Mouse (Mus musculus): ENCODE data around the gene Blzf1.

Gene Blzf1

DNA sequence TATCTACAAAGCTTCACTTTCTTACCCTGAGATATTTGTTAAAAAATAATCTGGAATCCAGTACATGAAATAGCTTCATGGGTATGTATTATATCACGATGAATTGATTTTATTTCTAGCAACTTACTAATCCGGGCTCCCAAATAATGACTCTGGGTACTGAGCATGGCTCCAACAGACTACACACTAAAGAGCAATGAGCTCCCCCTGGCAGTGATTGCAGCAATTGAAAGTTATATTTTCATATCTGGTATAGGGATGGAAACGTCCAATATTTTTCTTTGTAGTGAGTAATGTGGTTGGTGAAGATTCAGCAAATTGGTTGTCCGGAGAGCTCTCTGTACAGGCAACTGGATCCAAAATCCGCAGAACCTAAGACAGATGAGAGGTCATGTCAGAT lies 15.2 kb downstream of the Blzf1 start:
- DNase-seq = no peak

DNA sequence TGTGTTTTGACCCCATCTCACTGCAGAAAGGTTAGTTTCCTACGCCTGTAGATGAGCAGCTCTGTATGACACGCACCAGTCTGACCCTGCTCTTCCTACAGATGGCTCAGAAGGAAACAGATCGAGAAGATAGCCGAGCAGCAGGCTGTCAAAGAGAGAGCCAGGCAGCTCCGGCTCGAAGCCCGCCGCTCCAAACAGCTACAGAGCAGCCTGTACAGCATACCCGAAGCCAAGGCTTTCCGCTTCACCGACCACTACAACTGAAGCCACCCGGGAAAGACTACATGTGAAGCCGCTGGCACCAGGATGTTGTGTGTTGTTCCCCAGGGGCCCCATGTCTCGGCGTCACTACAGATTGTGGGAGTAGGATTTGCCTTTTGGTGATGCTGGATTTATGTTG lies 19.9 kb downstream of the Blzf1 start:
- DNase-seq = no peak

DNA sequence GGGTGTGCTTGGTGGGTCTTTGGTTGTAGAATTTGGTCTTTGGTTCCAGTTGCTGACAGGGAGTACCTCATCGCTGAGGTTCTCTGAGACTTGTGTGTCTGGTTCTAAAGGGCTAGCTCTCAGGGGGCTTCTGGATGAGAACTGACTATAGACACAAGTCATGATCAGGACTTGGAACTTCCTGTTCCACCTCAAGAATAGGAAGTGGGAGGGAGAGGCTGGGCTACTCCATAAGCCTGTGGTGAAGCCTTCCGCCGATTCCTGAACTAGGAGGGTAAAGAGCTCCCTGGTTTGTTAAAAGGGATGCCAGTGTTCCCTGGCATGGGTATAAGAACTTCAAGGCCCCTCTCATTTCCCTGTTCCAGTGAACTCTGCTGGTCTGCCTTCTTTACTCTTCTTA lies 23.3 kb downstream of the Blzf1 start:
- DNase-seq = no peak

DNA sequence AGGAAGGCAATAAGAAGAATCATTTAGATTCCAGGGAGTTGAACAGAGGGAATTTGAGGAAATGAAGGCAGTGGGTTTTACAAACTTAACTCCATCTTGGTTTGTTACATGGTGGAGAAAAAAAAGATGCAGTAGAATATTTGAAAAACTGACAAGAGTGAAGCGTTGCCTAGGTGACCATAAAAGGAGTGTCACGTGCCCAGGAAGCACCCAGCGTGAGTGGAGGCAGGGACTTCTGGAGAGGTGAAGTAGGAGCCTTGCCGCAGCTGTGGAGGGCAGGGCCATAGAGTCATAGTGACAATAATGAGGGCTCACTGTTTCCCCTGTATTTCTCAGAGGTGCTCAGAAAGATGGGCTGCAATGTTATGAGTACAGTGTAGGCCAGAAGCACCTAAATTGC lies 28.0 kb downstream of the Blzf1 start:
- DNase-seq = no peak

DNA sequence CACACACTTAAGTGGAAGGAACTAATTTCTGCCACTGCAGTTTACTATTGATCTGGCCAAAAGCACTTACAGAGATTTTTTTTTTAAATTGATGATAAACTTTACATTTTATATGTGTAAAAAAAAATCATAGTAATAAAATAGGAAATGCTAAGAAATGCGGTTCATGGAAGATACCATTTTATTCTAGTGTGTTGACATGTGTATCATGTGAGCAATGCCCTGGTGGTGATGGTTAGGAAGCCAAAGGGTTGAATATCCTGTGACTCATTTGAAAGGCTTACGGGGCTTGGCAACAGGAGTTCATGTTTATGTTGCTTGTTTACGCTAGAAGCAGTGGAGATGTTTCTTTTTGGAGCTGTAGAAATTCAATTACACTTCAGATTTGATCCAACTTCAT lies 30.7 kb downstream of the Blzf1 start:
- no peak for DNase-seq

DNA sequence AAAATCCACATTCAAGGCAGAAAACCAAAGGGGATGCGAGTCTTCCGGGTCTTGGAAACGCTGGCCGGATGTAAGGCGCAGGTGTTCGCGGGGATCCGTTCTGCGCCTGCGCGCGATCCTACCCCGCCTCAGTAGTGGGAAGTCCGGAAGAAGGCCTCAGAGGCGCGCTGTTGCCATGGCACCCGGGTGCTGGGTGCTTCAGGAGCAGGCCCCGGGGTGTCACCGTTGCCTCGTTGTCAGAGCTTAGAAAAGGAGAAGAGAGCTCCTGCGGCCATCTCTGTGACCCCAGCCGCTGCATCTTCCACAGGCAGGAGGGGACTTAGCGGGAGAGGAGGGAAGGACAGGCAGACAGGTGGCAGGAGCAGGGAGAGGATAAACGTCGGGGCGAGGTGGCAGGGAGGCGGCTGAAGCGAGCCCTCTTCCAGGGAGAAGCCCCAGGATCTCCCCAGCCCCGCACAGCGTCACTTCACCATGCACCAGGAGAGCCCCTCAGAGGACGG lies 31.8 kb downstream of the Blzf1 start, which contains the start of gene Ccdc181:
Gene Ccdc181, plus strand, starts transcription at position 131 of the 500 bp plus-strand sequence.
- peak; percentile 97 for DNase-seq

DNA sequence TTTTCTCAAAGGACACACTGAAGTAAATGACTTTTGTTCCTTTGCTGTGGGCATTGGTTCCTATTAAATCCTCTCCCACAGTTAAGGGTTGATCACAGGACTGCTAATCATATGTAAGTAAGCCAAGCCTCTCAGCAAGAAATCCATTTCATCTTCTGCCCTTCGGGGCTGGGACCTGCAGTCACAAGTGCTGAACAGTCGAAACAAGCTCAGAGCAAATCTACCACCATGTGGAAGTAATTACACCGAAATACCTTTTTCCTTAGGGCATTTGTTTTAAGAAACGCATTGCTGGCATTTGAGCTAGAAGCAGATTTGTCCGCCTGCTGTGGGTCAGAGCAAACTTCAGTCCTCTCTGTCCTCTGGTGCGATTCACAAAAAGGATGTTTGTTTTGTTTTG lies 33.6 kb downstream of the Blzf1 start:
- DNase-seq = no peak

DNA sequence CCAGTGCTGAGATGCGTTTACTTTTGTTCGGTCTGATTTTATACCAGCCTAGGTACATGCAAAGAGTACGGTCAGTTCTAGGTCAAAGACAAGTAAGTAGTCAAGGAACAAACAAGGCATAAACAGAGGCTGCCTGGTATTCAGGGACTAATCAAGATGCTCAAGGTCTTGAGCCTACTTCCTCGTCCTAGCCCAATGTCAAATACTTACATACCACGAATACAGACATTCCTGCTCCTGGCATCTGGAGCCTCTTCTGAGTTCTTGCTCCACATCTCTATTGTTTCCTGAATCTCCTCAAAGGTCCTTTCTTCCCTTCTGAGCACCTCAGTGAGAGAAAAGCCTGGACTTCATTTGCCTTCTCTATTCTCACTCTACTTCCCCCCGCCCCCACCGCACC lies 36.3 kb downstream of the Blzf1 start:
- no peak for DNase-seq

DNA sequence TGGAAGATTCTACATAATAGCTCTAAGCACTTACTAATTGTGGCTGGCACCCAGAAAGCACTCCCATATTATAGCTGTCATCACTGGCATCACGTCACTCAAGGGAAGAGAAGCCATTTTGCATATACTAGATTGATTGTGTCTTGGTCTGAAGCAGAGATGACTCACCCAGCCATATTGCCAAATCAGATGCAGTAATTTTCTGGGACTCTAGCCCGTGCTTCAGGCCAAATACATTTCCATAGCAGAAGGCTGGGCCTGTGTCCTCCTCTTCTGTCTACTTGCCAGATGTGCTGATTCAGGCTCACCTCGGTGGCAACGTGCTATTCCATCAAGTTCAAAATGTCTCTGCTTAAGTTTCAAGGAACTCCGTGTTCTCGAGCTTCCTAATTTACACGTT lies 45.7 kb downstream of the Blzf1 start:
- DNase-seq = peak; percentile 84

DNA sequence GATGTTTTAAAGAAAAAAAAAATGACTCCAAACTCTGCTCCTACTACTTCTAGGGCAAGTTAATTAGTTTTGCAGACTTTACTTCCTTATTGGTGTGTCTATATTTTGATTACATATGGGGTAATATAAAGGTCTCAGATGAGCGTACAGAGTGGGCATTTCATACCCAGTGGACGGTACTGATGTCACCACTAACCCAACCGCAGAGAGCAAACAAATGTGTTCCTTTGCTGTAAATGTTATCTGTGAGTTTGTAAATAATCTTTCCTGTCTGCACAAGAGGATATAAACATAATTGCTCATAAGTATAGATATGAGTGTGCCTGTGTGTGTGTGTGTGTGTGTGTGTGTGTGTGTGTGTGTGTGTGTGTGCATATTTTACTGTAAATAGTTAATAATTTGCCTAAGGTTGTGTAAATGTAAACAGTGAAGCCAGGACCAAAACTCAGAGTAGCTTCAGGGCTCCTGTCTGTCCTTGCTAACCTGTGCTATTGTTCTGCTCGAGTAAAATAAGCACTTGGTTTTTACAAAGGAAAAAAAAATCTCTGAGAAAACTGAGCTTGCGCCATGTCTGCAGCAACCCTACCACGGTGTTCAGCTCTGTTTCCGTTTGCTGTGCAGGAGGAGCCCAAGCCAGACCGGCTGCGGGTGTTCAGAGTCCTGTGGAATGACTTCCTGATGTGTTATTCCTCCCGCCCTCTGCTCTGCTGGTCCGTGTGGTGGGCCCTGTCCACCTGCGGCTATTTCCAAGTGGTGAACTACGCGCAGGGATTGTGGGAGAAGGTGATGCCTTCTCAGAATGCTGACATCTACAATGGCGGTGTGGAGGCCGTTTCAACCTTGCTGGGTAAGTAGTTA lies 46.9 kb downstream of the Blzf1 start:
- no peak for DNase-seq

DNA sequence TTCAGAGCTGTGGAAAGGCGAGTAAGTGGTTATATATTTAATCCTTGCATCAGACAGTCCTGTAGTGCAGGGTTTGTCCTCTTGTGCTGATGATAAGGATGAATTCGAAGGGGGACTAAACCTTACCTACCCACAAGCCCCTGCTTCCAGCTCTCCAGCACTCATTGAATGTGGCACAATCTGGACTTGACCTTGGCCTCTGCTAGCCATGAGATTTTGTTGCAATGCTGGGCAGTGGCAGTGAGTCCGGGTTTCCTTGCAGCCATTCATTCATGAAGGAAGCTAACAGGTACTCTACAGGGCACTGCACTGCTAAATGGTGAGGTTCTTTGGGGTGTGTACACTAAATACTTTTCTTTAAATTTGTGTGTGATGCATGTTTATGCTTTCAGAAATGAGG lies 52.5 kb downstream of the Blzf1 start:
- no peak for DNase-seq

DNA sequence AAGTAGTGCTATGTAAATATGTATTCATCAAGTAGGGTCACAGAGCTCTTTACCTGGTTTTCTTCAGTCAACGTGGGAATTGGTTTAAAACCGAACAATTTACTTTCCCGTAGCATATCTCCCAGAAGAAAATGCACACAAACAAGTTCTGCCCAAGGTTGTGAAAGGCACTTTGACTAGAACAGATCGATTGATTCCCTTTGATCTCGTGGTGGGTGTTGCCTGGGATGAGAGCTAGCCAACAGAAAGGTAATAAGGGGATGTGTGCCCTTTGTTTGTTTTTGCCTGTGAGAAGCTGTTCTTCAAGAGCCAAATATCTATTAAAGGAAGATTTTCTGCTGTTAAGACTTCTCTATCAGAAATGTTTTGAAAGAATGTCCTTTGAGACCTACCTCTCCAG lies 54.7 kb downstream of the Blzf1 start:
- DNase-seq = no peak

DNA sequence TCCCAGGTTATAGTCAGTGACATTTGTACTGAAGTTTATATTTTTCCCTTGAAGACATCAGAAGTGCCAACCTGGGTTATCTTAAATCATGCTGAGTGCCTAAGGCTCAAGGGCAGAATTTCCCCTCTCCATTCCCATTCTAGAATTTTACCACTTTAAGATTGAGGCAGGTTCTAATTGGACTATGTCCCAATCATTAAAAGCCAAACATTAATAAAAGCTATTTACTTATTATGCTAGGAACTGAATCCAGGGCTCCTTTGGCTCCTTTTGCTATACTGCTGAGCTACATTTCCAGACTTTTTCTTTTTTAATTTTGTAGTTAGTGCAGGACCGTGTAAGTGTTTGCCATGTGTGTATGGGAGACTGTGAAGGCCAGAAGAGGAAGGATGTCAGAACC lies 55.9 kb downstream of the Blzf1 start:
- DNase-seq = no peak

DNA sequence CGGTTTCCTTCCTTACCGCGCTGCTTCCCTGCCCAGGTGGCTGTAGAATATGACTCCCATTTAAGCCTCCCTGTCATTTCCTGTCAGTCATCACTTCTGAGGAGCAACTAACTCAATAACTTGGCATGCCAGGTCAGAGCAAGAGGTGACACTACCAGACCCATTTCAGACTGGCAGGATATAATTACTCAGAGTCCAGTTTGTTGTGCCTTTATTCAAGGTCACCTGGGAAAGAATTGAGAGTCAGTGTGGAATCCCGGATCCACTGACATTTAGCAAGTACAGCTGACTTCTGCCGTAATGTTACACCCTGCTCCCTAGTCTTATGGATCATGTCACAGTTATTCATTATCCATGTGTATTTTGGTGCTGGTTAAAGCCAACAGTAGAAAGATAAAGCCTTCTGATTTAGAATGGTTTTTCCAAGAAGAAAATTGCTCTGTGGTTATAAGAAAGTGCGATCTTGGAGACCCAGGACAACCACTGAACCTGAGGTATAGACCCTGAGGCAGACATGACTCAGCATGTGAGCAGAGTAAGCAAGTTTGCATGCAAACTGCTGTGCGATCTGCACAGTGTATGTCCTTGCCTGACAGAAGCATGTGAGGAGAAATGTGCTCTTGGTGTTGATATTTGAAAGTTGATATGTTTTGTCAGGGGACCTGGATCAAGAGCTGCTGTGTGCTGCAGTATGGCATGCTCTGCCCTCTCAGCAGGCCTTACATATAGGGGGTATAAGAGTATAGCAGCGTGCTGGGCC lies 56.7 kb downstream of the Blzf1 start:
- no peak for DNase-seq

DNA sequence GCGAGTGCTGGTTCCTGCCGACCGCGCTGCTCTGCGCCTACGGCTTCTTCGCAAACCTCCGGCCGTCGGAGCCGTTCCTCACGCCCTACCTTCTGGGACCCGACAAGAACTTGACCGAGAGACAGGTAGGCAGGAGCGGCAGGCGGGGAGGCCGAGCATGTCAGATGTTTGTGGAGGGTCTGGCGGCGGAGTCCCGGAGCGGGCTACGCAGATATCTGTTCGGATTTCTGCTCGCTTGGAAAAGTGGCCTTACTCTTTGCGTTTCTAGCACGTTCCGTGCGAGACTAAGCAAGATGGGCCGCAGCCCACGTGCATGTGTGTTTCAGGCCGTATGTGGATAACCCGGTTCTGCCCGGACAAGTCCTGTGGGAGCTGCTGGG lies 58.0 kb downstream of the Blzf1 start:
- DNase-seq = no peak

DNA sequence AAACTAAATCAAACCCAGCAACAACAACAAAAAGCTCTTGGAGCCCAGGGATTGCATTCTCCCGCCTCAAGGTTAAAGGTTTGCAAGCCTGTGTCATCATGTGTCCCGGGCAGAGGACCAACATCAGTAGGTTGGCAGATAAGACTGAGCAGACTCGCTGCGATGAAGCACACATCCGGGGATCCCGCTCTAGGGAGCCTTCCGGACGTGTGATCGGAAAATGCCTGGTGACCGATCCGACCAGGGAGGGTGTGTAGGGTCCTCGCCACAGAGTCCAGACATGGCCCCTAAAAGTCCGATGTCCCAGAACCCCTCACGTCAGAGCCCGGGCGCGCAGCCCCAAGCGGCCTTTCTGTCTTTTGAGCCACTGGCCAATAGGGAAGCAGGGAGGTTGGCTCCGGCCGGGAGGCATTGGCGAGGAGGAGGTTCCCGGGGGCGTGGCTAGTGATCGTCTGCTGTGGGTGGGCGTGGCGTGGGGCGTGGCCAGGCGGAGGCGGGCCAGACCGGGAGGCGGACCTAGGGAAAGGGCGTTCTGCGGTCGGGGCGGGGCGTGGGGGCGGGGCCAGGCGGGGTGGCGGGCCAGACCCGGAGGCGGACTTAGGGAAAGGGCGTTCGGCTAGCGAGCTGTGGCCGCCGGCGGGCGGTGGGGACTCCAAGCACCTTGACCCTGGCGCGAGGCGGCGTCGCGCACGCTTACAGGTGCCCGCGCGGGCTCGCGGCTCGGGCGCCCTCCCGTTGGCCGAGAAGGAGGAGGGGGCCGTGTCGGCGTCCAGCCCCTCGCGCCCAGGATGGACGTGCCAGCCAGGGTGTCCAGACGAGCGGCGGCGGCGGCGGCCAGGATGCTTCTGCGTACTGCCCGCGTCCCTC lies 58.6 kb downstream of the Blzf1 start, which contains the start of gene Slc19a2:
Gene Slc19a2, plus strand, starts transcription at position 582 of the 867 bp plus-strand sequence.
- DNase-seq = peak; percentile 98

DNA sequence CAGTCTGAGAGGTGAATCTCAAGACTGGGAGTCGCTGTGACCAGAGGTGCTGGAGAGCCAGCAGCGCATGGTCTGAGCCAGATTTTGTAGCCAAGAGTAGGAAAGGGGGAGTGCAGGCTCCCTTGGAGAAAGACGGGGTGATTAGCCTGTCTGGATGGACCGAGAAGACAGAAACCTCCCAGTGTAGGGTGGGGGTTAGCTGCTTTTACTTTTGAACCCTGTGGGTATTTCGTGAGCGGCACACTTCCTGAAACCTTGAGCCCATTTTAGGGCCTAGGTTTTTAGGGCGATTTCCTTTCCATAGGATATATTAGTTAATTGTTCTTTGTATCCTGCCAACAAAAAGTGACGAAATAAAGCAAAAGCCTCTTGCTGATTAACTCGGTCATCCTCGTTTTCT lies 59.3 kb downstream of the Blzf1 start:
- DNase-seq = no peak

DNA sequence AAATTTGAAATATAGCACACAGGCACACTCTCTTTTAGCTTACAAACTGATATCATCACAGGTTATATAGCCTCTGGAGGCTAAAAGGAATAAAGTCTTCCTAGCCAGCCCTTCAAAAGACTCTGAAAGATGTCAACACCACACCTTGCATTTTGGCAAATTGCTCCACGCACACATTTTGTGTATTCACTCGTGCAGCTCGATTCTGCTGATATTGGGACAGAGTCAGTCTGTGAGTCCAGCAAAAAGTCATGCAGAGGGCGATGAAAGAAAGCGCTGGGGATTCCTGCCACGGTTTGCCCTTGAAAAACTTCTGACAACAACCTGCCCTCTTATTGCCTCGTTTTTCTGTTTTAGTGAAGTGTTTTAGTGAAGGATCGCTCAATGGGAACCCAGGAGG lies 59.8 kb downstream of the Blzf1 start:
- DNase-seq = no peak

DNA sequence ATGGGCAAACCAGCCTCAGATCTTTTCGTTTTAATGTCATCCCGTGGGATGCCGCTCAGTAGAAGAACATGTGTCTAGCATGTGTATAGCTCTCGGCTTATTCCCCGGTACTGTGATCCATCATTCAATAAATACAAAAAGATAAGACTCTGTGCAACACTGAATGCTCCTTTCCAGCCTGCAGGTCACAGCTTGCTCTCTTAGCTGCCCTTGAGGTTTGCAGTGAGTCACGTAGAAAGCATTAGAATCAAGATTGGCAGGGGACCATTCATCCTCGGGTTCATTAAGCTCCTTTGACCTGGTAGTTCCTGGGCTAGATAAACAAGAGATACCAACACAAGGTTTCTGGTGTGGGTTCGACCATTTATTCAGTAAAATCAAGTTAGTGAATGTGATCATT lies 64.5 kb downstream of the Blzf1 start:
- no peak for DNase-seq

DNA sequence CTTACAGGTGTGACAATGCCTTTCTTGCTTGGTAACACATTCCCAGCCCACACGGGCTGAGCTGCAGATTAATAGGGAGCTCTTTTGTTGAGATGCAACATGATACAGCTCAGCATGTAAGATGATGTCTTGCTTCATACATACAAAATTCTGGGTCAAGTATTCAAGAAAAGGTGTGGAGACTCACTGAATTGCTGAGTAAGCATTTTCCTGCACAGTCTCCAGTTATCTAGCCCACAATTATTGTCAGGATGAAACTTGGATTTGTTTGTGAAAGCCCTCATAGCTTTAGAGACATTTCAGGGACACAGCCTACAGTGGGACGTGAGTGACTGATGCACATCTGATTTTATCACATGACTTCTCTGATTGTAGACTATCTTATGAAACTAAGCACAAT lies 65.8 kb downstream of the Blzf1 start:
- no peak for DNase-seq
